Mouse (Mus musculus): ENCODE data around the gene Hrc.

- TF ChIP-seq POLR2A (IDR thresholded peaks at IDR 0.05; ENCODE audit: insufficient read depth, low read length), result no peak
- TF ChIP-seq CTCF (IDR thresholded peaks at IDR 0.05; ENCODE audit: low read depth, low read length), result no peak
- TF ChIP-seq EP300 (IDR thresholded peaks at IDR 0.05; ENCODE audit: insufficient read depth, low read depth, low read length), result no peak
These were observed 41.0 kb downstream of the Hrc start for GRCm38 (mm10) chr7:45376057-45376456.

All from ES-Bruce4 (cell line).